Mouse (Mus musculus) heart, adult 9 months (tissue): ENCODE data around the gene Gps1.
A peak's percentile ranks its signal among the peaks of the same experiment; 100 is the strongest.
"Not testable (repeated sequence)": the region's sequence is repeated elsewhere in the genome, so short reads cannot be mapped to it uniquely, and the experiment has no call there.

Experiments
- DNase-seq, 2 experiments: peaks; one replicate each; pipeline ENCODE4 v3.0.0; 2022; ENCODE audit warnings: low spot score in 2 of 2

Gene Gps1

GRCm38 (mm10) chr11:120784064-120784791 lies at the start of gene Gps1, which contains the start of gene Rfng:
Gene Gps1 (plus strand): TSS chr11:120784272.
Gene Rfng (minus strand): TSS chr11:120784207.
- peak; percentile 78 to 81 for DNase-seq

- no peak for DNase-seq
Observed at GRCm38 (mm10) chr11:120736424-120736823, 47.6 kb upstream of the Gps1 start.

GRCm38 (mm10) chr11:120740981-120741380 lies 43.1 kb upstream of the Gps1 start:
- no peak for DNase-seq

GRCm38 (mm10) chr11:120744121-120744701 lies 39.9 kb upstream of the Gps1 start:
- DNase-seq: no peak

GRCm38 (mm10) chr11:120747974-120748373 lies 36.1 kb upstream of the Gps1 start:
- DNase-seq: peak; percentile 28 to 68

- DNase-seq: peak in 1 of 2 experiments; percentile 39
Observed at GRCm38 (mm10) chr11:120749430-120749829, 34.6 kb upstream of the Gps1 start.

- DNase-seq: no peak
Observed at GRCm38 (mm10) chr11:120751606-120752005, 32.5 kb upstream of the Gps1 start.

GRCm38 (mm10) chr11:120760236-120760635 lies 23.8 kb upstream of the Gps1 start:
- no peak for DNase-seq

GRCm38 (mm10) chr11:120761811-120762671 lies 22.0 kb upstream of the Gps1 start:
- DNase-seq: no peak

GRCm38 (mm10) chr11:120762672-120763041 lies 21.4 kb upstream of the Gps1 start, which contains the start of gene Hmga1b:
Gene Hmga1b (plus strand): TSS chr11:120762794.
- not testable (repeated sequence) for DNase-seq

GRCm38 (mm10) chr11:120763121-120763999 lies 20.7 kb upstream of the Gps1 start:
- DNase-seq: not testable (repeated sequence)

- not testable (repeated sequence) for DNase-seq
Observed at GRCm38 (mm10) chr11:120767023-120767422, 17.0 kb upstream of the Gps1 start.

GRCm38 (mm10) chr11:120768206-120768605 lies 15.9 kb upstream of the Gps1 start:
- DNase-seq: no peak

- no peak for DNase-seq
Observed at GRCm38 (mm10) chr11:120772749-120773148, 11.3 kb upstream of the Gps1 start.

GRCm38 (mm10) chr11:120773463-120774190 lies 10.4 kb upstream of the Gps1 start:
- no peak for DNase-seq

GRCm38 (mm10) chr11:120775774-120776469 lies 8.2 kb upstream of the Gps1 start:
- DNase-seq: peak; percentile 74 to 91

- no peak for DNase-seq
Observed at GRCm38 (mm10) chr11:120777123-120777522, 6.9 kb upstream of the Gps1 start.

GRCm38 (mm10) chr11:120779876-120780275 lies 4.2 kb upstream of the Gps1 start:
- DNase-seq: no peak

GRCm38 (mm10) chr11:120781361-120781760 lies 2.7 kb upstream of the Gps1 start:
- DNase-seq: not testable (repeated sequence)
